Mouse (Mus musculus): ENCODE measurements around the gene Reck.

DNA sequence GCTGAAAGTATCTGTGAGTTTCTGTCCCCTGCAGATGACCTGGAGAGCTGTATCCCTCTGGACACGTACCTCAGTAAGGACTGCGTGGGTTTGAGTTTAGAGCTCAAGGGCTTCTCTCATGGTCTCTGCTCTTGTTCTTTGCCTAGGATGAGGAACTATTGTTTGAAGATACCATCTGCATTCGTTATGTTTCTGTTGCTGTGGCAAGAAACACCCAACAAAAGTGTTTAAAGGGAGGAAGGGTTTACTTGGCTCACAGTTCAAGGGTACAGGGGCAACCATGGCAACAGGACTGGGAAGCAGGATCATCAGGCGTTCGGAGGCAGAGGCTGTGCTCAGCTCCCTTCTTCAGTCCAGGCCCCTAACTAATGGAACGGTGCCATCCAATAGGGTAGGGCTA is 49.8 kb downstream of the Reck start:
- TF ChIP-seq CTCF (IDR thresholded peaks at IDR 0.05; ENCODE audit: extremely low read depth, insufficient read depth, insufficient read length, insufficient replicate concordance) (no peak), POLR2A (IDR thresholded peaks at IDR 0.05; ENCODE audit: low read depth, low read length) (no peak)
